Comparison of ENCODE assay signal across 31 mouse cellular contexts in the genomic region with DNA sequence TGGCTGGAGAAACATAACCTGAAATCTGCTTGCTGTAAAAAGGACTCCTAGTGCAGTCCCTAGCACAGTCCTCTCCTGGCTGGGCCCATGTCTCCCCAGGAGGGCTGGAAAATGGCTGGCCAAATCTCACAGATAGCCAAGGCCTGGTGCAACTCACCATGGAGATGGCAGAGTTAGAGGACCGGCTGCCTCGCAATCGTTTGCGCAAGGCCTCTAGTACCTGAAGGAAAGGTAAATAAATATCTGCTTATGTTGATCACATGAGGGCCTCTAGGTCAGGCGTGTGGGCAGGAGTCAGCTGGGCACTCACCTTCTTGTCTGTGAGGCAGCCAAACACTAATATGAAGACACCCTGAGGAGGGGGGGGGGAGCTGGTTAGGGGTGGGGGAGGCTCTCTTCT. TPM values are rescaled to one million over a fixed set of nuclear protein-coding genes. Genes with fewer than 3 reads are reported as not detected.
A peak's percentile ranks its signal among the peaks of the same experiment; 100 is the strongest.
DNase-seq lines count a peak whose midpoint lies in the region; ATAC-seq and TF ChIP-seq lines count a peak whose summit lies in the region.
"Had no signal": no experiment of that assay in that cellular context is flagged by ENCODE, and none has a peak within 500 bp of the region (broad histone marks: within the 10 kb centered on the region; RNA-seq: fewer than 3 reads in every experiment).

No protein-coding gene starts in this region.

- H3K4me3 ChIP-seq in liver, embryonic 13.5 days (replicated peaks) = no peak overlapping the region
- no peak overlapping the region for H3K4me3 ChIP-seq in lung, postnatal 0 days (ENCODE audit: low read depth, low read length)
- H3K4me3 ChIP-seq in liver, postnatal 0 days (ENCODE audit: low read depth, low read length) = no peak overlapping the region
- H3K4me3 ChIP-seq: embryonic facial prominence, embryonic 12.5 days; embryonic facial prominence, embryonic 15.5 days; gastrocnemius, adult 2 months; heart, adult 2 months; heart, embryonic 10.5 days; heart, embryonic 13.5 days; hindbrain, embryonic 12.5 days; hindbrain, embryonic 15.5 days had no signal

- no peak overlapping the region for H3K4me2 ChIP-seq in liver, embryonic 13.5 days
- no peak overlapping the region for H3K4me2 ChIP-seq in lung, postnatal 0 days (replicated peaks; ENCODE audit: low read depth, low read length)
- H3K4me2 ChIP-seq in liver, postnatal 0 days (ENCODE audit: low read depth, low read length) = no peak overlapping the region
- H3K4me2 ChIP-seq: embryonic facial prominence, embryonic 12.5 days; embryonic facial prominence, embryonic 15.5 days; heart, embryonic 13.5 days; hindbrain, embryonic 12.5 days; hindbrain, embryonic 15.5 days had no signal

- no peak for DNase-seq in liver, embryonic 13.5 days
- DNase-seq in liver = no peak
- DNase-seq in lung, postnatal 0 days (ENCODE audit: low spot score) = no peak
- no peak for DNase-seq in lung, postnatal 10 days
- DNase-seq in liver, postnatal 0 days = peak; percentile 41
- DNase-seq in yolk sac, embryonic 10.5 days (ENCODE audit: low spot score) = peak; percentile 10
- DNase-seq in left cerebral cortex, postnatal 10 days (ENCODE audit: extremely low spot score in 1 of 2, low spot score in 2 of 2) = no peak
- DNase-seq: adrenal gland, adult 2 months; adrenal gland, postnatal 14 days; cerebellum, adult 11 months; cerebellum, adult 2 months; cerebellum, adult 9-11 months; cerebellum, postnatal 25 days; forebrain, postnatal 0 days; gastrocnemius, adult 2 months; gastrocnemius, postnatal 25 days; heart, adult 2 months; heart, postnatal 14 days had no signal

- peak; percentile 34; the same call in 1 of the 2 replicates for ATAC-seq in liver, embryonic 13.5 days (ENCODE audit: low read depth)
- peak; percentile 28; the same call in 1 of the 2 replicates for ATAC-seq in lung, postnatal 0 days
- peak; percentile 83 for ATAC-seq in liver, postnatal 0 days
- ATAC-seq: CD4-positive, CD25-positive, alpha-beta regulatory T cell, adult 4 months; forebrain, embryonic 14.5 days; forebrain, postnatal 0 days had no signal

- 74% methylated on average over 5 of the region's 5 CpGs for WGBS in liver, embryonic 13.5 days (ENCODE audit: insufficient replicate concordance)
- 58% methylated on average over 5 of the region's 5 CpGs for WGBS in lung, postnatal 0 days
- WGBS in liver, postnatal 0 days (ENCODE audit: insufficient replicate concordance) = 76% methylated on average over 5 of the region's 5 CpGs

- no peak overlapping the region for H3K27ac ChIP-seq in liver, embryonic 13.5 days
- H3K27ac ChIP-seq in lung, postnatal 0 days (ENCODE audit: low read length) = no peak overlapping the region
- no peak overlapping the region for H3K27ac ChIP-seq in liver, postnatal 0 days (ENCODE audit: low read depth)
- H3K27ac ChIP-seq: embryonic facial prominence, embryonic 12.5 days; embryonic facial prominence, embryonic 15.5 days; gastrocnemius, adult 2 months; heart, adult 2 months; heart, embryonic 10.5 days; heart, embryonic 13.5 days; hindbrain, embryonic 12.5 days; hindbrain, embryonic 15.5 days had no signal

- no peaks in the 10 kb centered on the region for H3K36me3 ChIP-seq in liver, embryonic 13.5 days
- no peaks in the 10 kb centered on the region for H3K36me3 ChIP-seq in lung, postnatal 0 days (ENCODE audit: insufficient read depth, low read length)
- no peaks in the 10 kb centered on the region for H3K36me3 ChIP-seq in liver, postnatal 0 days (replicated peaks; ENCODE audit: insufficient read depth, low read length)
- H3K36me3 ChIP-seq: embryonic facial prominence, embryonic 12.5 days; embryonic facial prominence, embryonic 15.5 days; hindbrain, embryonic 12.5 days; hindbrain, embryonic 15.5 days had no signal

- no peaks in the 10 kb centered on the region for H3K9me3 ChIP-seq in liver, embryonic 13.5 days (replicated peaks)
- no peaks in the 10 kb centered on the region for H3K9me3 ChIP-seq in lung, postnatal 0 days (ENCODE audit: low read length)
- H3K9me3 ChIP-seq in liver, postnatal 0 days (ENCODE audit: low read length) = no peaks in the 10 kb centered on the region
- H3K9me3 ChIP-seq: embryonic facial prominence, embryonic 12.5 days; embryonic facial prominence, embryonic 15.5 days; heart, embryonic 10.5 days; heart, embryonic 13.5 days; hindbrain, embryonic 12.5 days; hindbrain, embryonic 15.5 days had no signal

- TF ChIP-seq CTCF in lung, postnatal 0 days (IDR thresholded peaks at IDR 0.05) = no peak
- no peak for TF ChIP-seq CTCF in liver, postnatal 0 days (IDR thresholded peaks at IDR 0.05; ENCODE audit: low read depth)

- no peak for TF ChIP-seq EP300 in lung, postnatal 0 days (IDR thresholded peaks at IDR 0.05)
- TF ChIP-seq EP300 in liver, postnatal 0 days (IDR thresholded peaks at IDR 0.05; ENCODE audit: low read depth) = no peak

- intact Hi-C loops in left cerebral cortex, postnatal 10 days (cut with DNase I) = no loop called here

- H3K4me1 ChIP-seq in liver, embryonic 13.5 days (replicated peaks) = no peaks in the 10 kb centered on the region
- no peaks in the 10 kb centered on the region for H3K4me1 ChIP-seq in lung, postnatal 0 days (ENCODE audit: insufficient read depth, low read depth, low read length)
- peaks cover 3% of the 10 kb centered on the region; the same call in 1 of the 2 replicates for H3K4me1 ChIP-seq in liver, postnatal 0 days (ENCODE audit: insufficient read depth)
- H3K4me1 ChIP-seq: embryonic facial prominence, embryonic 12.5 days; embryonic facial prominence, embryonic 15.5 days; hindbrain, embryonic 12.5 days; hindbrain, embryonic 15.5 days had no signal

- no peak overlapping the region for H3K9ac ChIP-seq in liver, embryonic 13.5 days
- no peak overlapping the region for H3K9ac ChIP-seq in lung, postnatal 0 days (replicated peaks; ENCODE audit: low read depth)
- no peak overlapping the region for H3K9ac ChIP-seq in liver, postnatal 0 days (replicated peaks)
- H3K9ac ChIP-seq: embryonic facial prominence, embryonic 12.5 days; embryonic facial prominence, embryonic 15.5 days; forebrain, postnatal 0 days; heart, embryonic 13.5 days; hindbrain, embryonic 12.5 days; hindbrain, embryonic 15.5 days had no signal

- no peaks in the 10 kb centered on the region for H3K27me3 ChIP-seq in liver, embryonic 13.5 days
- H3K27me3 ChIP-seq in lung, postnatal 0 days (replicated peaks; ENCODE audit: insufficient read depth, low read length) = no peaks in the 10 kb centered on the region
- no peaks in the 10 kb centered on the region for H3K27me3 ChIP-seq in liver, postnatal 0 days (ENCODE audit: insufficient read depth, low read length)
- H3K27me3 ChIP-seq: embryonic facial prominence, embryonic 12.5 days; embryonic facial prominence, embryonic 15.5 days; heart, embryonic 13.5 days; hindbrain, embryonic 12.5 days; hindbrain, embryonic 15.5 days had no signal

RNA-seq across cellular contexts. Expression of a gene that starts 10.2 kb away (rescaled TPM):
- not detected in 2 replicates for polyA plus RNA-seq in liver, embryonic 13.5 days (2015; fragmentation: Nextera tagmentation; extraction: Ambion mirVana)
- 0.13 and 0.18 TPM in 2 replicates for polyA plus RNA-seq in lung, postnatal 0 days (2015; fragmentation: Nextera tagmentation; extraction: Ambion mirVana)
- not detected in 2 replicates for polyA plus RNA-seq in liver, postnatal 0 days (2015; fragmentation: Nextera tagmentation; extraction: Ambion mirVana)
- total RNA-seq in left cerebral cortex, postnatal 10 days (2021) = not detected
- total RNA-seq: adrenal gland, adult 2 months; adrenal gland, postnatal 14 days; common myeloid progenitor, adult 5-6 weeks; forebrain, postnatal 0 days; gastrocnemius, adult 2 months; gastrocnemius, postnatal 25 days; hematopoietic stem cell, adult 5-6 weeks had no signal
- polyA plus RNA-seq: adrenal gland, adult 2 months; C2C12; CD4-positive, CD25-positive, alpha-beta regulatory T cell, adult 4 months; cerebellum, adult 2 months; forebrain, embryonic 11.5 days; forebrain, embryonic 14.5 days; forebrain, postnatal 0 days; frontal cortex, adult 2 months; hindbrain, embryonic 12.5 days; hindbrain, embryonic 15.5 days had no signal

RNA-seq across cellular contexts. Expression of a gene that starts 37.0 kb away (rescaled TPM):
- 14.0 and 21.3 TPM in 2 replicates for polyA plus RNA-seq in liver, embryonic 13.5 days (2015; fragmentation: Nextera tagmentation; extraction: Ambion mirVana)
- polyA plus RNA-seq in lung, postnatal 0 days (2015; fragmentation: Nextera tagmentation; extraction: Ambion mirVana) = 9.4 and 11.0 TPM in 2 replicates
- 9.3 and 9.8 TPM in 2 replicates for polyA plus RNA-seq in liver, postnatal 0 days (2015; fragmentation: Nextera tagmentation; extraction: Ambion mirVana)
- 10 to 100 TPM; 56.8 to 58.3 TPM for total RNA-seq in left cerebral cortex, postnatal 10 days (2021)

RNA-seq across cellular contexts. Expression of a gene that starts 40.3 kb away (rescaled TPM):
- polyA plus RNA-seq in liver, embryonic 13.5 days (2015; fragmentation: Nextera tagmentation; extraction: Ambion mirVana) = 124 and 143 TPM in 2 replicates
- polyA plus RNA-seq in lung, postnatal 0 days (2015; fragmentation: Nextera tagmentation; extraction: Ambion mirVana) = 104 and 107 TPM in 2 replicates
- 421 and 447 TPM in 2 replicates for polyA plus RNA-seq in liver, postnatal 0 days (2015; fragmentation: Nextera tagmentation; extraction: Ambion mirVana)
- 10 to 100 TPM; 52.3 to 52.6 TPM for total RNA-seq in left cerebral cortex, postnatal 10 days (2021)

RNA-seq across cellular contexts. Expression of a gene that starts 40.4 kb away (rescaled TPM):
- 79.5 and 91.8 TPM in 2 replicates for polyA plus RNA-seq in liver, embryonic 13.5 days (2015; fragmentation: Nextera tagmentation; extraction: Ambion mirVana)
- 107 and 110 TPM in 2 replicates for polyA plus RNA-seq in lung, postnatal 0 days (2015; fragmentation: Nextera tagmentation; extraction: Ambion mirVana)
- 224 and 228 TPM in 2 replicates for polyA plus RNA-seq in liver, postnatal 0 days (2015; fragmentation: Nextera tagmentation; extraction: Ambion mirVana)
- total RNA-seq in left cerebral cortex, postnatal 10 days (2021) = 10 to 100 TPM; 60.2 to 64.6 TPM

Comparison
In these comparisons a context has a peak if more than half of its experiments do, and no peak if none do; other contexts are left out.
1. DNase-seq: peak in liver, postnatal 0 days (single experiment) and yolk sac, embryonic 10.5 days (single experiment); none in liver, embryonic 13.5 days (single experiment), liver (single experiment), lung, postnatal 0 days (single experiment), lung, postnatal 10 days (single experiment) and left cerebral cortex, postnatal 10 days (0 of 2).
2. ATAC-seq: peak in every context shown above with its lines; median percentile 83 in liver, postnatal 0 days; 34 in liver, embryonic 13.5 days; 28 in lung, postnatal 0 days.